Mouse (Mus musculus) thymus, adult 2 months (tissue): ENCODE measurements around the gene Hadha. TPM values are rescaled to one million over a fixed set of nuclear protein-coding genes. Genes with fewer than 3 reads are reported as not detected.

Experiments
- DNase-seq: peaks from one replicate; pipeline ENCODE4 v3.0.0; 2021
- H3K27ac ChIP-seq: fragments of 200-500 bp; 2 replicates; pipeline ENCODE4 v1.5.1; 2012; ENCODE audit warnings: low read length, control low read depth; ENCODE audit not compliant: control insufficient read depth, insufficient read depth
- H3K27me3 ChIP-seq: fragments of 200-500 bp; 2 replicates; pipeline ENCODE4 v1.6.1; 2012; ENCODE audit warnings: mild to moderate bottlenecking, low read length, moderate library complexity, mixed read lengths; ENCODE audit not compliant: control insufficient read depth, insufficient read depth
- H3K36me3 ChIP-seq: fragments of 200-500 bp; 2 replicates; pipeline ENCODE4 v1.6.1; 2012; ENCODE audit warnings: mild to moderate bottlenecking, low read length, moderate library complexity; ENCODE audit not compliant: control insufficient read depth, insufficient read depth
- H3K4me1 ChIP-seq: fragments of 200-500 bp; replicated peaks from 2 replicates; pipeline ENCODE4 v1.6.1; 2012; ENCODE audit warnings: low read length; ENCODE audit not compliant: control insufficient read depth, insufficient read depth
- H3K4me3 ChIP-seq: fragments of 200-500 bp; 2 replicates; pipeline ENCODE4 v1.5.1; 2012; ENCODE audit warnings: mild to moderate bottlenecking, low read length, control low read depth, moderate library complexity; ENCODE audit not compliant: control insufficient read depth, insufficient read depth
- CTCF ChIP-seq: fragments of 200-500 bp; IDR thresholded peaks from 2 replicates; pipeline ENCODE4 v1.5.1; 2012; ENCODE audit warnings: mild to moderate bottlenecking, control low read depth, low read length, moderate library complexity, borderline replicate concordance; ENCODE audit not compliant: control insufficient read depth, poor library complexity, insufficient read depth; ENCODE audit errors: extremely low read depth
- POLR2A ChIP-seq: fragments of 200-500 bp; IDR thresholded peaks from 2 replicates; pipeline ENCODE4 v1.6.1; 2012; ENCODE audit warnings: mild to moderate bottlenecking, low read length, control low read depth, moderate library complexity; ENCODE audit not compliant: control insufficient read depth, poor library complexity, insufficient read depth; ENCODE audit errors: extremely low read depth
- WGBS: fragments of 180-500 bp; shearing (Covaris S2); methylation state at CpG from one replicate; pipeline ENCODE4 v1.1.7; 2018; 5-methylcytosine and 5-hydroxymethylcytosine counted together
- polyA plus RNA-seq: library from polyadenylated mRNA; depleted of rRNA; stranded (reverse); fragments of >200 nt; gene quantifications from 2 replicates; pipeline ENCODE4 v1.2.3, GENCODE M21; 2012

Hadha gene
- polyA plus RNA-seq, 1 experiment = 80.5 TPM

GRCm38 (mm10) chr5:30135711-30136231, 19.2 kb downstream of the Hadha start:
- Histone ChIP-seq H3K27me3 (no peaks in the 10 kb centered on the region), H3K4me1 (no peaks in the 10 kb centered on the region), H3K36me3 (peaks cover 64% of the 10 kb centered on the region), H3K4me3 (no peak overlapping the region), H3K27ac (no peak overlapping the region)
- TF ChIP-seq CTCF (no peak), POLR2A (no peak)
- DNase-seq = no peak
- 96% methylated on average over 11 of the region's 11 CpGs for WGBS

GRCm38 (mm10) chr5:30132173-30132572, 22.8 kb downstream of the Hadha start:
- no peak for TF ChIP-seq CTCF
- TF ChIP-seq POLR2A = no peak
- no peak for DNase-seq
- H3K4me1 ChIP-seq = no peaks in the 10 kb centered on the region
- 95% methylated on average over 2 of the region's 2 CpGs for WGBS
- no peak overlapping the region for H3K27ac ChIP-seq
- peaks cover 66% of the 10 kb centered on the region for H3K36me3 ChIP-seq
- H3K27me3 ChIP-seq = no peaks in the 10 kb centered on the region
- no peak overlapping the region for H3K4me3 ChIP-seq

GRCm38 (mm10) chr5:30131246-30131645, 23.7 kb downstream of the Hadha start:
- no peaks in the 10 kb centered on the region for H3K4me1 ChIP-seq
- no peak overlapping the region for H3K27ac ChIP-seq
- no peak overlapping the region for H3K4me3 ChIP-seq
- no peak for DNase-seq
- WGBS = 97% methylated on average over 4 of the region's 4 CpGs
- no peak for TF ChIP-seq CTCF
- no peak for TF ChIP-seq POLR2A
- peaks cover 74% of the 10 kb centered on the region for H3K36me3 ChIP-seq
- no peaks in the 10 kb centered on the region for H3K27me3 ChIP-seq

GRCm38 (mm10) chr5:30128680-30129079, 26.3 kb downstream of the Hadha start:
- no peak for DNase-seq
- no peaks in the 10 kb centered on the region for H3K27me3 ChIP-seq
- H3K27ac ChIP-seq = no peak overlapping the region
- no peak for TF ChIP-seq POLR2A
- TF ChIP-seq CTCF = no peak
- peaks cover 70% of the 10 kb centered on the region for H3K36me3 ChIP-seq
- H3K4me1 ChIP-seq = no peaks in the 10 kb centered on the region
- WGBS = 98% methylated on average over 6 of the region's 6 CpGs
- no peak overlapping the region for H3K4me3 ChIP-seq

GRCm38 (mm10) chr5:30127921-30128597, 26.9 kb downstream of the Hadha start:
- H3K27ac ChIP-seq = no peak overlapping the region
- H3K4me1 ChIP-seq = no peaks in the 10 kb centered on the region
- peaks cover 70% of the 10 kb centered on the region for H3K36me3 ChIP-seq
- TF ChIP-seq POLR2A = no peak
- no peak for TF ChIP-seq CTCF
- 96% methylated on average over 13 of the region's 13 CpGs for WGBS
- no peak overlapping the region for H3K4me3 ChIP-seq
- no peaks in the 10 kb centered on the region for H3K27me3 ChIP-seq
- no peak for DNase-seq

GRCm38 (mm10) chr5:30126756-30127155, 28.2 kb downstream of the Hadha start:
- TF ChIP-seq POLR2A = no peak
- no peak for TF ChIP-seq CTCF
- Histone ChIP-seq H3K27ac (no peak overlapping the region), H3K36me3 (peaks cover 68% of the 10 kb centered on the region), H3K4me3 (no peak overlapping the region), H3K4me1 (no peaks in the 10 kb centered on the region), H3K27me3 (no peaks in the 10 kb centered on the region)
- no peak for DNase-seq
- 95% methylated on average over 7 of the region's 7 CpGs for WGBS

GRCm38 (mm10) chr5:30125587-30125986, 29.4 kb downstream of the Hadha start:
- Histone ChIP-seq H3K27me3 (no peaks in the 10 kb centered on the region), H3K36me3 (peaks cover 67% of the 10 kb centered on the region), H3K4me1 (no peaks in the 10 kb centered on the region), H3K4me3 (no peak overlapping the region), H3K27ac (no peak overlapping the region)
- peak; percentile 22 for DNase-seq
- no peak for TF ChIP-seq CTCF
- TF ChIP-seq POLR2A = no peak
- WGBS = 62% methylated on average over 5 of the region's 5 CpGs
